9 mouse cellular contexts compared by ENCODE assay signal in the genomic region with DNA sequence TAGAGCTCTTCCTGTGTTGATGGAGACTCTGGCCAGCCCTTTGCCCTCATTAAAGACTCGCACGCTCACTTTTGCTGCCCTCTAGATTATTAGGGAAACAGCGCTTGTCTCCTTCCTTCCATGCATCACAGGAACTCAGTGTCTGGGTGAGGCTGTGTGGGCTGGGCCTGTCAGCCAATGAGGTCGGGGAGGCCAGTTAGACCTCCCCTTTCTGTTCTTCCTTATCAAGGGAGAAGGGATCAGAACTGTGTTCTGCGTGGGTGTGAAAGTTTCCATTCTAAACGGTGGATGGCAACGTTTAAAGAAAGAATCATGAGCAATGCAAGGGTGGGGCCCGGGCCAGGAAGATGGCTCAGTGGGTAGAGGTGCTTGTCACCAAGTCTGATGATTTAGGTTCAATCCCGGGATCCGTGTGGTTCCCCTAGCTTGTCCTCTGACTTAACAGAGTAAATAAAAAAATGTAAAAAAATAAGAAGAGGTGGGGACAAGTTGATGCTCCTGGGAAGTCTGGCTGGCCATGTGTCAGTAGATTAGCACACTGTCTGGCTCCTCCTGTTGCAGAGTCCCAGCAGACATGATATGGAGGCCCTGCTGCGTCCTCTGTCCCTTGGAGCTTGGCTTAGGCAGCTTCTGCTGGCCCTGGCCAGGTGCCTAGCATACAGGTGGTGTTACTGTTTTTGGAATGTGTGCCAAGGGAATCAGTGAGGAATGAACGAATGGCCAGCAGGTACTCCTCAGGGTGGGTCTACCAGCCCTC. TPM values are rescaled to one million over a fixed set of nuclear protein-coding genes. Genes with fewer than 3 reads are reported as not detected.
A peak's percentile ranks its signal among the peaks of the same experiment; 100 is the strongest.
DNase-seq lines count a peak whose midpoint lies in the region; ATAC-seq and TF ChIP-seq lines count a peak whose summit lies in the region.
"Had no signal": no experiment of that assay in that cellular context is flagged by ENCODE, and none has a peak within 500 bp of the region (broad histone marks: within the 10 kb centered on the region; RNA-seq: fewer than 3 reads in every experiment).

No protein-coding gene starts in this region.

- 0 out of 2 replicates have a peak, but pooled peaks cover under 1% of the 10 kb centered on the region for H3K79me2 ChIP-seq in CH12.LX (replicated peaks; ENCODE audit: control insufficient read depth, extremely low read depth, insufficient read depth, poor library complexity, severe bottlenecking)

- peak; percentile 87 for DNase-seq in CD4-positive helper T cell, adult 2 months (ENCODE audit: low read depth, low spot score)
- DNase-seq in CH12.LX (ENCODE audit: extremely low read depth) = peak; percentile 57
- DNase-seq in kidney, postnatal 14 days = peak; percentile 18
- peak; percentile 37 for DNase-seq in retina, embryonic 14.5 days (ENCODE audit: low spot score)
- DNase-seq in spleen, postnatal 10 days (ENCODE audit: low spot score in 2 of 2) = no peak
- no peak for DNase-seq in right cerebral cortex, postnatal 4 days

- no peak for TF ChIP-seq POLR2A in CH12.LX (IDR thresholded peaks at IDR 0.05; ENCODE audit: low read depth, low read length)

- H3K4me3 ChIP-seq in CH12.LX (replicated peaks in 1 of 3; ENCODE audit: low read depth in 2 of 3, low read length in 2 of 3, poor library complexity in 1 of 3) = no peak overlapping the region
- peak overlapping the region; percentile 0 for H3K4me3 ChIP-seq in erythroblast, embryonic 14.5 days (replicated peaks)
- H3K4me3 ChIP-seq in forebrain, embryonic 12.5 days (replicated peaks) = no peak overlapping the region
- H3K4me3 ChIP-seq: embryonic facial prominence, embryonic 13.5 days had no signal

- in situ Hi-C loops in CH12.LX (cut with MboI; ENCODE audit: low pct_ligation_motif_present, low pct_unique_long_range_greater_than_20kb, low sequenced_read_pairs) = no loop called here

- no peak for TF ChIP-seq CTCF in CH12.LX (conservative IDR thresholded peaks at IDR 0.05 in 1 of 2, IDR thresholded peaks at IDR 0.05 in 1 of 2; ENCODE audit: low read depth in 2 of 2, low read length in 2 of 2)

- H3K27ac ChIP-seq in CH12.LX (ENCODE audit: insufficient read depth, low read depth) = no peak overlapping the region
- H3K27ac ChIP-seq in forebrain, embryonic 12.5 days = no peak overlapping the region
- H3K27ac ChIP-seq: embryonic facial prominence, embryonic 13.5 days had no signal

- WGBS in forebrain, embryonic 12.5 days = 81% methylated on average over 12 of the region's 12 CpGs

- H3K9ac ChIP-seq in CH12.LX (ENCODE audit: insufficient read depth, low read depth) = no peak overlapping the region
- H3K9ac ChIP-seq in forebrain, embryonic 12.5 days = no peak overlapping the region
- H3K9ac ChIP-seq: embryonic facial prominence, embryonic 13.5 days had no signal

- H3K36me3 ChIP-seq in CH12.LX (replicated peaks in 1 of 2; ENCODE audit: control insufficient read depth in 1 of 2, insufficient read depth in 1 of 2, low read length in 1 of 2) = peaks cover 41 to 78% of the 10 kb centered on the region in 2 experiments
- H3K36me3 ChIP-seq in erythroblast, embryonic 14.5 days (ENCODE audit: control insufficient read depth) = peaks cover 50% of the 10 kb centered on the region
- H3K36me3 ChIP-seq in forebrain, embryonic 12.5 days (replicated peaks) = no peaks in the 10 kb centered on the region
- H3K36me3 ChIP-seq: embryonic facial prominence, embryonic 13.5 days had no signal

- H3K27me3 ChIP-seq in CH12.LX (replicated peaks) = no peaks in the 10 kb centered on the region
- H3K27me3 ChIP-seq in erythroblast, embryonic 14.5 days (ENCODE audit: control insufficient read depth) = no peaks in the 10 kb centered on the region
- H3K27me3 ChIP-seq in forebrain, embryonic 12.5 days = no peaks in the 10 kb centered on the region
- H3K27me3 ChIP-seq: embryonic facial prominence, embryonic 13.5 days had no signal

- no peak for TF ChIP-seq EP300 in CH12.LX (IDR thresholded peaks at IDR 0.05; ENCODE audit: low read length)

- no peaks in the 10 kb centered on the region for H3K9me3 ChIP-seq in CH12.LX (replicated peaks; ENCODE audit: low read length)
- H3K9me3 ChIP-seq in erythroblast, embryonic 14.5 days (ENCODE audit: control insufficient read depth, low read length) = peaks cover 2% of the 10 kb centered on the region; the same call in 1 of the 2 replicates
- no peaks in the 10 kb centered on the region for H3K9me3 ChIP-seq in forebrain, embryonic 12.5 days
- H3K9me3 ChIP-seq: embryonic facial prominence, embryonic 13.5 days had no signal

- H3K4me1 ChIP-seq in CH12.LX (ENCODE audit: control insufficient read depth in 1 of 2, insufficient read depth in 2 of 2) = peaks cover 26 to 83% of the 10 kb centered on the region in 2 experiments
- peaks cover 97% of the 10 kb centered on the region for H3K4me1 ChIP-seq in erythroblast, embryonic 14.5 days (ENCODE audit: control insufficient read depth)
- peaks cover 7% of the 10 kb centered on the region for H3K4me1 ChIP-seq in forebrain, embryonic 12.5 days

- dilution Hi-C loops in CH12.LX (cut with MboI; ENCODE audit: extremely low pct_ligation_motif_present, extremely low pct_unique_long_range_greater_than_20kb, low sequenced_read_pairs) = no loop called here

- no peak overlapping the region for H3K4me2 ChIP-seq in CH12.LX (ENCODE audit: insufficient read depth, low read depth, poor library complexity, severe bottlenecking)
- H3K4me2 ChIP-seq in forebrain, embryonic 12.5 days = no peak overlapping the region
- H3K4me2 ChIP-seq: embryonic facial prominence, embryonic 13.5 days had no signal

- no peak for ATAC-seq in forebrain, embryonic 12.5 days (ENCODE audit: low FRiP score)

- TF ChIP-seq RAD21 in CH12.LX (IDR thresholded peaks at IDR 0.05; ENCODE audit: low read depth, low read length) = no peak

TF ChIP-seq in CH12.LX, 34 proteins besides CTCF, POLR2A, EP300 and RAD21:
- no peak for TF ChIP-seq MAZ (IDR thresholded peaks at IDR 0.05; ENCODE audit: low read depth, low read length)
- TF ChIP-seq SMC3 (IDR thresholded peaks at IDR 0.05; ENCODE audit: low read depth, low read length) = no peak
- no peak for TF ChIP-seq TCF12 (IDR thresholded peaks at IDR 0.05; ENCODE audit: low read depth, low read length)
- no peak for TF ChIP-seq CHD1 (IDR thresholded peaks at IDR 0.05; ENCODE audit: low read depth, low read length)
- TF ChIP-seq MAX (IDR thresholded peaks at IDR 0.05; ENCODE audit: low read length) = 0 out of 2 replicates have a peak, but pooled peaks have one; percentile 16

RNA-seq across cellular contexts. Expression of a gene that starts 26.0 kb away (rescaled TPM):
- total RNA-seq in CH12.LX (2012; rRNA removed) = 25.7 and 25.9 TPM in 2 replicates
- total RNA-seq in CH12.LX (2014; rRNA removed) = 25.5 and 27.0 TPM in 2 replicates
- polyA plus RNA-seq in CH12.LX (2012; ENCODE audit: insufficient read length, low read depth) = 28.5 and 28.8 TPM in 2 replicates
- polyA plus RNA-seq in erythroblast, embryonic 14.5 days (2012) = 1.1 and 1.6 TPM in 2 replicates
- polyA plus RNA-seq in forebrain, embryonic 12.5 days (2016; fragmentation: Nextera tagmentation; extraction: Ambion mirVana) = 2.2 and 2.5 TPM in 2 replicates

Comparison
In these comparisons a context has a peak if more than half of its experiments do, and no peak if none do; other contexts are left out.
1. DNase-seq: peak in CD4-positive helper T cell, adult 2 months (single experiment), CH12.LX (single experiment), kidney, postnatal 14 days (single experiment) and retina, embryonic 14.5 days (single experiment); none in spleen, postnatal 10 days (0 of 2) and right cerebral cortex, postnatal 4 days (single experiment).